Mouse (Mus musculus): ENCODE measurements around the gene Otud6a.
"Not testable (repeated sequence)": the region's sequence is repeated elsewhere in the genome, so short reads cannot be mapped to it uniquely, and the experiment has no call there.

Otud6a gene

DNA sequence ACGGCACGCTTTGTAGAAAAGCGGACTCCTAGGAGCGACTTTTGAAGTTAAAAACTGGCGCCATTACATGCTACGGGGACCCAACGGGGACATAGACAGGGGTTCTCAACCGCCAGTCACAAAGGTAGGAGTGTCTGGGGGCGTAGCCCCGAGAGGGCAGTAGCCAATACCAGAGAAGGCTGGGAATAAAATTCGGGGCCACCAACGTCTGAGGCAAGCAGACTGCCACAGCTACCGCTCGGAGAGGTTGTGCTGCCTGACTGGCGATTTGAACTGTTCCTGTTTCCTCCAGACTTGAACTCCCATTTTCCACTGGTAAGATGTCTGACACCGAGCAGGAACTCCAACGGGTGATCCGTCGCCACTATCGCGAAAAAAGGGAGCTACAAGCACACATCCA is at the start of gene Otud6a:
TSS of gene Otud6a (plus strand) at position 321 of the 400 bp plus-strand sequence.
- no peak for DNase-seq (ENCODE audit: low read depth)

- no peak for DNase-seq (ENCODE audit: low read depth)
Measured at GRCm38 (mm10) chrX:100389887-100390286, 38.9 kb upstream of the Otud6a start.

- no peak for DNase-seq (ENCODE audit: low read depth)
Measured at GRCm38 (mm10) chrX:100392304-100392703, 36.5 kb upstream of the Otud6a start.

DNA sequence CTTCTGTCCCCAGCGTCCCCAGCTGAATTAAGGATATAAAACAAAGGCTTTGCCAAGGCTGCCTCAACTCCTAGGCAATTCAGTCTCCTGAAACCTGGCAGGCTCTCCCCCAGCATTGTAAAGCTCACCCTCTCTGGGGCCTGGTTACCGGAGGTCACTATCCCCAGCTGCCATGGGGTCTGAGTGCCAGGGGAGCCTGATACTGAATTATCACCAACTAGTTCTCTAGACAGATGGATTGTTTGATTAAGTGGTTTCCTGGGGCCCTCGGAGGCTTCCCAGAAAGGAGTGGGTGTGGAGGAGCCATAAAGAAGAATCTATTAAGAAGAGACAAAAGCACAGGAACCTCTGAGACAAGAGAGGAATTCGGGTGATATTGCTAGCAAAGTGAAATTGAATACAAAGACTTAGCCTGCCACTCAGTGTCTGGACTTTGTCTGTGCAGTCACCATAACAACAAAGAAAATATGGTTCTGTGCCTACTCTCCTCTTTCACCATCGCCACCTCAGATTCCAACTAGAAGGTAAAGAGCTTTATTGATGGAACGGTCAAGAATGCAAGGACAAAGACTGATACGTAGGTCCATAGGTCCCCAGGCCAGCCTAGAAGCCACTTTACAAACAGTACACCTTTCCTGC is 34.5 kb upstream of the Otud6a start:
- no peak for DNase-seq (ENCODE audit: low read depth)

DNA sequence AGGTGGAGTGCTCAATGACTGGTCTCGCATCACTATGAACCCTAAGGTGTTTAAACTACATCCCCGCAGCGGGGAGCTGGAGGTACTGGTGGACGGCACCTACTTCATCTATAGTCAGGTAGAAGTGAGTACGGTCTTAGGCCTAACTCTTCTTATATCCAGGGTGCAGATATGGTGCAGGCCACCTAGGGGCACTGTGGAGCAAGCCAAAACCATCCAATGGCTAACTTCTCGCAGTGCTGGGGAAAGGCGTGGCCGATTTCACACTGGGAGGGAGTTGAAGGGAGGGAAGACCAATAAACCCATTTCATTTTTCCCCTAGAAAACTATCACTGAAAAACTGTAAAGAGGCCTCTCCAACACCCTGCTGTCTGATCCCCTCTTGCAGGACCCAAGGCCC is 33.8 kb upstream of the Otud6a start:
- DNase-seq (ENCODE audit: low read depth), result no peak

GRCm38 (mm10) chrX:100400900-100401299 is 27.9 kb upstream of the Otud6a start:
- DNase-seq (ENCODE audit: low read depth), result no peak

- no peak for DNase-seq (ENCODE audit: low read depth)
Measured at GRCm38 (mm10) chrX:100401657-100402056, 27.2 kb upstream of the Otud6a start.

DNA sequence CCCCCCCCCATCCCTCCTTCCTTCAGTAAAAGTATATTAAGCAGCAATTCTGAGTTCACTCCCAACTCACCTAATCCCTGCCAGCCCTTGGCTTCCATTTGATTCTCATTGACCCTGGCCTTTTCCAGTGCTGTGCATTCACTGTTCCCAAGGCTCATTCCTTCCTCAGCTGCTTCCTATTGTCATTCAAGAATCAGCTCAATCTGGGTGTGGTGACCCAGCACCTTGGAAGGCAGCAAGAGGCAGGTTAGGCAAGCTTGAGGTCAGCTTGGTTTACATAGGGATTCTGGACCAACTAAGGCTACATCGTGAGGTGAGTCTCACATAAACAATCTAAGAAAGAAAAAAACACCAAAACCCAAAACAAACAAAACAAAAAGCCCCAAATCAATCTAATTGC is 19.6 kb upstream of the Otud6a start:
- no peak for DNase-seq (ENCODE audit: low read depth)

- DNase-seq (ENCODE audit: low read depth), result no peak
Measured at GRCm38 (mm10) chrX:100432311-100432710, 3.5 kb downstream of the Otud6a start.

DNA sequence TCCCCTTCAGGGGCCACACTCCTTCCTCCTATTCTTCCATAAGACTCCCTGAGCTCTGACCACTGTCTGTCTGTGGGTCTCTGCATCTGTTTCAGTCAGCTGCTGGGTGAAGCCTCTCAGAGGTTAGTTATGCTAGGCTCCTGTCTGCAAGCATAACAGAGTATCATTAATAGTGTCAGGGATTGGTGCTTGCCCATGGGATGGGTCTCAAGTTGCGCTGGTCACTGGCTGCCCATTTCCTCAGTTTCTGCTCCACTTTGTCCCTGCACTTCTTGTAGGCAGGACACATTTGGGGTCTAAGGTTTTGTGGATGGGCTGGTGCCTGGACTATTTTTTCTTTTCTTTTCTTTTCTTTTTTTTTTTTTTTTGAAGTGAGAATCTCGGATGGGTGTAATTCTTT is 13.8 kb downstream of the Otud6a start, which contains the start of gene Awat2:
TSS of gene Awat2 (minus strand) at position 101 of the 400 bp plus-strand sequence.
- DNase-seq (ENCODE audit: low read depth), result not testable (repeated sequence)

GRCm38 (mm10) chrX:100443532-100443931 is 14.7 kb downstream of the Otud6a start:
- DNase-seq (ENCODE audit: low read depth), result no peak

- DNase-seq (ENCODE audit: low read depth), result no peak
Measured at GRCm38 (mm10) chrX:100468047-100468446, 39.2 kb downstream of the Otud6a start.

GRCm38 (mm10) chrX:100470126-100470525 is 41.3 kb downstream of the Otud6a start:
- no peak for DNase-seq (ENCODE audit: low read depth)

DNA sequence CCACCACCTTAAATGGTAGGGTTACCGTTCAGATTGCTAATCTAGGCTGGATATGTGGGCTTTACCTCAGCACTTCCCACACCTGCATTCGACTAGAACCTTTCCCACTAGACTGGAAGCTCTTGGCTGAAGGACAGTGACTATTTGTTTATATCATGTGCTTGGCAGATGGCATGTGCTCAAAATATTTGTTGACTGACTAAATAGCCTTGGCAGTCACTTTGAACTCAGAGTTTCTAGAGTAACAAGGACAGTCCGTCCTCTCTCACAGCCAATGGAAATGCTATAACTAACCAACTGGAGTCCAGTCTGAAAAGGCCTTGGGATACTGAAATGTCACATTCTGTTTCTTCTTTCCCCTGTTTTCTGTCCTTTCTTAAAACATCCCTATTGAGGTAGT is 42.7 kb downstream of the Otud6a start:
- no peak for DNase-seq (ENCODE audit: low read depth)

GRCm38 (mm10) chrX:100475569-100476223 is 46.9 kb downstream of the Otud6a start:
- DNase-seq (ENCODE audit: low read depth), result no peak
